Mouse (Mus musculus): ENCODE measurements at regions not wholly inside any gene's neighbourhood (a gene's known extent, or its start where the extent isn't known, plus 50 kb on each side); places are given as distances from the start of the nearest gene placed in this dataset.

GRCm38 (mm10) chr5:41994307-41994706, 73.5 kb upstream of the Gm16223 start:
- DNase-seq (ENCODE audit: low spot score in 2 of 2), result no peak

GRCm38 (mm10) chr5:41983556-41983955, 84.2 kb upstream of the Gm16223 start:
- DNase-seq (ENCODE audit: low spot score in 2 of 2), result no peak

DNA sequence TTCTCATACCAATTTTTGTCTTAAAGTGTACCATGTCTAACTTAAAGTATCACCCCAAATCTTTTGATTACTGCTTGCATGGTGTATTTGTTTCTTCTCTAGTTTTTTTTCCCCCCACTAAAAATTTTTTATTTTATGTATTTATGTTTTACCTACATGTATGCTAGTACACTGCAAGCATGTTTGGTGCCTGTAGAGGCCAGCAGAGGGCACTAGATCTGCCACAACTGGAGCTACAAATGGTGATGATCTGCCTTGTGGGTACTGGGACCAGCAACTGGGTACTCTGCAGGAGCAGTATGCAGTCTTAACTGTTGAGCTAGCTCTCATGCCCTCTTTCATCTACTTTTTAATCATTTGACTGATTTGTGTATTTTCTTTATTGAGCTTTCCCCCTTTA, 92.2 kb upstream of the Gm16223 start:
- DNase-seq (ENCODE audit: low spot score in 2 of 2), result no peak

DNA sequence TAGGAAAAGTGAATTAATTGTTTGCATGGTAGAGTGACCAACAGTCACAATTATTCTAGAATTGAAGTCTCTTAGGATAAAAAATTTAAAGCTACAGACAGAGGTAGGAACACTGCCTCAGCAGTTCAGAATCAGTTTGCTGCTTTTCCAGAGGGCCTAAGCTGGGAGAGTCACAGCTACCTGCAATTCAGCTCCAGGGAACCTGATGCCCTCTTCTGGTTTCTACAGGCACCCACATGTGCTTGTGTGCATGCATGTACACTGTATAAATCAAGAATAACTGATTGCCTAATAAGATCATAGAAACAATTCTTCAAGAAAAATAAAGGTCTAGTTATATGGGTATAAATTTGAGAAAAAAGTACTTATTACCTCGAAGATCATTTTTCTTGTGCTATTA, 96.6 kb upstream of the Gm16223 start:
- DNase-seq (ENCODE audit: low spot score in 2 of 2), result no peak

DNA sequence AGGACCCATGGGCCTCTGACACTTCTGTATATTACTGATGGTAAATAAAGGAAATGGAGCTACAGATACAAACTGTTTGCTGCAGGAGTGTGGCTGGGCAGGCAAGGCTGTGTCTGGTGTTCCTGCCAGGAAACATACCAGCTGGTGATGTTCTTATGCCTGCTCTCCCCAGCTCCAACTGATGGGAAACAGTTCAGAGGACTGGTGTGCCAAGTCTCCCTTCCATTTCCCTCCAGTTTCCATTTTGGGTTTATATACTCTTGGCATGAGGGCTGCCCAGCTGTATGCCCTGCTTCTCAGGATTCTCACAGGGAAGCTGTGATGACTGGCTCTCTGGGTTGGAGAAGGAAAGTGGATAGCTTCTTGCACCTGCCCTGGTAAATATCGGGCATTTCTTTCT, 100.8 kb upstream of the Gm16223 start:
- peak in 1 of 2 experiments; percentile 56 for DNase-seq (ENCODE audit: low spot score in 2 of 2)

DNA sequence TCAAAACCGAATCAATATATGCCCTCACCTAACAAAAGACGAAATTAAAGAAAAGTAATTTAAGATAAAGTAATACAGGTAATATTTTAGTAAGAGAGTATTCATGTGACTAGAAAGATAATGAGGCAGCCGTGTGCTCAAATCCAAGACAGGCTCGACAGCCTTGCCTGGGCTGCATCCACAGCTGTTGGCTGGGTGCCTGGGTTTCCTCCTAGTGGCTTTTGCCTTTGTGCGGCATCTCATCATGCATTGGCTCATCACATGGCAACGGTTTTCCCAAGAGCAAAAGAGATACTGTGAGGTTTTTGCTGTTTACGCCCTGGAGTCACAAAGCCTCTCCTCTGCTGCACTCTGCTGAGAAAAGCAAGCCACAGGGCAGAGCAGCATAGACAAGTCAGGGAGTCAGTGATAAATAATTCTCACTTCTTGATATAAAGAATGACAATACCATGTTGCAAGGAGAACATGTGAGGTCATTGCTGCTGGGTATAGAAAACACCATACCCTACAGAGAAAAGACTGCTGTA, 103.1 kb upstream of the Bod1l start:
- DNase-seq (ENCODE audit: low spot score in 2 of 2), result peak in 1 of 2 experiments; percentile 24

DNA sequence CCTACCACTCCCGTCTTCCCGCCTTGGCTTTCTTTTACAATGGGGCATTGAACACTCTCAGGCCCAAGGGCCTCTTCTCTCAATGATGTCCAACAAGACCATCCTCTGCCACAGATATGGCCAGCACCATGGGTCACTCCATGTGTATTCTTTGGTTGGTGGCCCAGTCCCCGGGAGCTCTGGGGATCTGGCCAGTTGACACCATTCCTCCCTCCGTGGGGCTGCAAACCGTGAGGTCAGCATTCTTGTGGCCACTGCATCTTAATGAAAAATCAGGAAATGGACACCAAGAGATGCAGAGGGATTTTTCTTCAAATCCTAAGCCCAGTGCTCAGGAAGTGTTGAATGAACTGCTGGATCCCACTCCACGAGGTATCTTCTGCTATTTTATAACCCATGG, 99.3 kb upstream of the Bod1l start:
- no peak for DNase-seq (ENCODE audit: low spot score in 2 of 2)

DNA sequence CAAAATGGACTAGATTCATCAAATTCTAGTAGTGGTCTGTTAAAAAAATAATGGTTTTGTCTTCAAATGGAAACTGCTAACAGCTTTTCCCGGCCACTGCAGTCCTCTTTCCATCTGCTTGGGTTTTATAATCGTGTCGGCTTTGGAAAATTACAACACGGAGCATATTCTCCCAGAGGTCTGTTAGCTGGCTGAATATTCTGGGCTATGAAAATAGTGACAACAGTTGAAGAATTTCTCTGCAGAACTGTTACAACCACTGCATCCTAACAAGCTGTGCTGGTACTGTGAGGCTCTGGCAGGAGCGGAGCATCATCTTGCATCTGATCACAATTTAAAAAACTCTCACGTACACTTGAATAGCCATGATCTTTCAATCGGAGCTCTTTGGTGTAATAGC, 98.0 kb upstream of the Bod1l start:
- DNase-seq (ENCODE audit: low spot score in 2 of 2), result peak in 1 of 2 experiments; percentile 65

DNA sequence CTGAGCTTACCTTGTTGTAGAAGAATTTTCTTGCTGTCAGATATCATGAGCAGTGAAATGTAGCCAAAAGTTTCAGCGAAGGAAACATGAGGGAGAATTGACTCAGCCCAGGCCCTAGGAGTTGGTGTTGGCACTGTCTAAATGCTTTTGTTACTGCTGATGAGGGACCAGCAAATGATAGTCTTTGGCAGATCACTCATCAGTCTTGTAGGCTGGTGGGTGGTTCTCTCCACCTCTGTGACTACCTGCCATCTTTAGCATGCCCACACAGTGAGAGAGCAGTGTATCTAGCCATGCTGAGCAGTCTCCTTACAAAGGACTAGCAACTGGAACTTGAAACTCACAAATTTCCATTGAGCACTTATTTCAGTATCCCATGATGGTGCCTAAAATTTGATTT, 97.1 kb upstream of the Bod1l start:
- DNase-seq (ENCODE audit: low spot score in 2 of 2), result peak in 1 of 2 experiments; percentile 13

GRCm38 (mm10) chr5:41939736-41940135, 95.6 kb upstream of the Bod1l start:
- DNase-seq (ENCODE audit: low spot score in 2 of 2), result no peak

DNA sequence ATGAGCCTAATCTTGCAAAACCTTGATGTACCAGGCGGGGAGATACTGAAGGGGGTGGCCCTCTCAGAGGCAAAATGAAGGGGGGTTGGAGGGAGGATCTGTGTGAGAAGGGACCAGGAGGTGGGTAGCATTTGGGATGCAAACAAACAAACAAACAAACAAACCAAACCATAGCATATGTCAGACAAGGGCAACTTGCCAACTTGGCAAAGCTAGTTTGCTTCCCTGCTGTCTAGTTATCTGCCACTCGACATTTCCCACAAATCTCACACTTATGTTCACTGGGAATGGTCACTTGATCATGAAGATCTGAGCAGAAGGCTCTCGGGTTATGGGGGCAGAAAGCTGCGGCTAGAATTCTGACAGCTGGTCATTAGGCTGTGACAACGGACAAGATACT, 65.9 kb upstream of the Bod1l start:
- DNase-seq (ENCODE audit: low spot score in 2 of 2), result no peak

DNA sequence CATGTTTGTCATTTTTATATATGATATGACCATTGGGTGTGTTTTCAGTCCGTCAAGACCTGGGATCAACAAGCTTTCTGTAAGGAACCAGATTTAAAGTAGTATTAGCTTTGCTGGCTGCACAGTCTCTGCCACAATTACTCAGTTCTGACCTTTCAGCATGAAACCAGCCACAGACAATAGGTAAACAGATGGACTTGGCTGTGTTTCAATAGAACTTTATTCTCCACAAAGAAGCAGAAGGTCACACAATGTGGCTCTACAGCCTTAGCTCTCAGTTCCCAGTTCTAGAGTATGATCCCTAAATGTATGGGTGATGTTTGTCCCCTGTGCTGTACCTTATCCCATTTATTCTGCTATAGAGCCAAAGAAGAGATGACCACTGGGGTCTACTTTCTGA, 63.6 kb upstream of the Bod1l start:
- DNase-seq (ENCODE audit: low spot score in 2 of 2), result no peak

GRCm38 (mm10) chr5:41904512-41904911, 60.4 kb upstream of the Bod1l start:
- no peak for DNase-seq (ENCODE audit: low spot score in 2 of 2)

DNA sequence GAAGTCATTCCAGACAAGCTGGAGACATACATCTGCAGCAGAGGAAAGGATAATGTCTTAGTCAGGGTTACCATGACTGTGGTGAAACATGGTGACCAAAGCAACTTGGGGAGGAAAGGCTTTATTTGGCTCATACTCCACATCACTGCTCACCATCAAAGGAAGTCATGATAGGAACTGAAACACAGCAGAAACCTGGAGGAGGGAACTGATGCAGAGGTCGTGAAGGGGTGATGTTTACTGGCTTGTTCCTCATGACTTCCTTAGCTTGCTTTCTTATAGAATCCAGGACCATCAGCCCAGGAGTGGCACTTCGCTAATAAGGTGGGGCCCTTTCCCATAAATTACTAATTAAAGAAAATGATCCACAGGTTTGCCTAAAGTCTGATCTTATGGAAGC, 55.1 kb upstream of the Bod1l start:
- no peak for DNase-seq (ENCODE audit: low spot score in 2 of 2)

DNA sequence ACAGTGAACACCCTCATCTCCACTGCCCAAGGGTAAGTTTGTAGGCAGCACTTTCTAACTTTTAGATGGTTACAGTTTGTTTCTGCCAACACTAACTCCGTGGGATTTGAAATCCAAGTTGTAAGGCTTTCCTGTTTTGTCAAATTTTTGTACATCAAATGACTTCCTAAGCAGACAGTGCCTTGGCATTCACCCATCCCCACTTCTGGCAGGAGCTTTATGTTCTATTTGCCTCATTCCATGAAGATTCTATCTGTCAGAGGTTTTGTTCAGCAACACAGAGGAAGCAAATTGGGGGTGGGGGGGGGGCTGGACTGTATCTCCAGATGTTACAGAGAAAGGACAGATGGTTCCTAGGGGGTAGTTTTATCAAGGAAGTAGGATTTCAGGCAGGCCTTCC, 54.6 kb upstream of the Bod1l start:
- no peak for DNase-seq (ENCODE audit: low spot score in 2 of 2)
